Mouse (Mus musculus): Measurements from ENCODE around the gene Tmem30c.

GRCm38 (mm10) chr16:57260152-57260551, 32.5 kb downstream of the Tmem30c start:
- no peak for TF ChIP-seq CTCF (IDR thresholded peaks at IDR 0.05; ENCODE audit: insufficient read depth, low read depth, low read length)
- no peak for TF ChIP-seq POLR2A (IDR thresholded peaks at IDR 0.05; ENCODE audit: insufficient read depth, low read depth, low read length)

Measured in olfactory bulb, adult 2 months (tissue).